Mouse (Mus musculus): ENCODE data around the gene Coa7.

Gene Coa7

DNA sequence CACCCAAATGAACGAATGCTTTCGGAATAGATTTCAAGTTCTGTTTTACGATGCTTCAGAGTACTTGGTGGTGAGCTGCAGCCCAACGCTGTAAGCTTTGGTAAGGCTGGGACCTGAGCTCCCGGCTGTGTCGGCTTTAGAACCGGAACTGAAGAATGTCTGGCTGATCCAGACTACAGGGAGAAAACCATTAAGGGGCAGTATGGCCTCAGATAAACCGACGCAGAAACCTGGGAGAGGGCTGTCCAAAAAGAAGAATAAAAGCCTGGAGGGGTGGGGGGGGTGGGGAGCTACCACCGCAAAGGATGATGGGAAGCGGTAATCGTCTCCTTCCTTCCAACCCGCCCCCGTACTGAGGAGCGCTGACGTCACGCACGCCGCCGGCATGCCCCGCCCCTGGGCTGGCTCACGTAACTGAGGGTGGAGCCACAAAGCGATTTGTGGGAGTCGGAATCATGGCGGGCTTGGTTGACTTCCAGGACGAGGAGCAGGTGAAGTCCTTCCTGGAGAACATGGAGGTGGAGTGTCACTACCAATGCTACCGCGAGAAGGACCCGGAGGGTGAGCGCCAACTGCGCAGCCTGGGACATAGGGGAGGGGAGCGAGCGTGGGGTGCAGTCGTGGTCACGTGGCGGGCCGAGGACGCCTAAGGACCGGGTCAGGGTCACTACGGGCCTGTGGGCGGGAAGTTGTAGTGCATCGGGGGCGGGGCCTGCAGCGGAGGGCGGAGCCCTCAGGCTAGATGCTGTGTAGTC lies at the start of gene Coa7:
Gene Coa7, plus strand, starts transcription at position 411 of the 755 bp plus-strand sequence.
- DNase-seq = peak; percentile 99

- DNase-seq = no peak
Observed at GRCm38 (mm10) chr4:108300266-108300665, 27.7 kb upstream of the Coa7 start.

DNA sequence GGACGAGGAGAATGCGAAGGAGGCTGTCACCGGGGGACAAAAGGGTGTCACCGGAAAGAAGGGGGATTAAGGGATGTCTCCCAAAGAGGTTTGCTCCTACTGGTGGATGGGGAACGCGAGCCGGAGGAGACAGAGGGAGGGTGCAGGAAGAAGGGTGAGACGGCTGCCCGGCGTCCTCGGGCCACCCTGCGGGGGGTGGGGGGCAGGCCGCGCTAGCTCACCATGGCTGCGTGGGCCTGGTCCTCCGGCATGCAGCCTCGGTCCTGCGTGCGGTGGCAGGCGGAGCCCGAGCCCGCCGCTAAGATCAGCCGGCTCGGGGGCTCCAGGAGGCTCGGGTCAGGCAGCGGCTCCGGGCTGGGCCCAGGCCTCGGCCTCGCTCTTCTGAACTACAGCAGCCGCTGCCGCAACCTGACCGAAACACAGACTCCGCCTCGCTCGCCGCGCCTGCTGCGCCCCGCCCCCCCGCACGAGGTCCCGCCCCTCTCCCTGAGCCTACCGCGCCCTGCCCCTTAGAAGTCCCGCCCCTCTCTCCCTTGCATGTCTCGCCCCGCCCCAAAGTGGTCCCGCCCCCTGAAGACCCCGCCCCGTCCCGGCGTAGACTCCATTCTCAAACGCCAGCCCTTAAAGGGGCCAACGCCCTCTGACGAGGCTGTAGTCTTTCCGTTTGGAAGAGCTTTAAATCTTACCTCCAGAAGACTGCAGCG lies 27.1 kb upstream of the Coa7 start, which contains the start of gene Zyg11b:
Gene Zyg11b, minus strand, starts transcription at position 427 of the 704 bp plus-strand sequence.
- DNase-seq = peak; percentile 97 to 98

GRCm38 (mm10) chr4:108302296-108302890 lies 25.5 kb upstream of the Coa7 start:
- DNase-seq = no peak

DNA sequence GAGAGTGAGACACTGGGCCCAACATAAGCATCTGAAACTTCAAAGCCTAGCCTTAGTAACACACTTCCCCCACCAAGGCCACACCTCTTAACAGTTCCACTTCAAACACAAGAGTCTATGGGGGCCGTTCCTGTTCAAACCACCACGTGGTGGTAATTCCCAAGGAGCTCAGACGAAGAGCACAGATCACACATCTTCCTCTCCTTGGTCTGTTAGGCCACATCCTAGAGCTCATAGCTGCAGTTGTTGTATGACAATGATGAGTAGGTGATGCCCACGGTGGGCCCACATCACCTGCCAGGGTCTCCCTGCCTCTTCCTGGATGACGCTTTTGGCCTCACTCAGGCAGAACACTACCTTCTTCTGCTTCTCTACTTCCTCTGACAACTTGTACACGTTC lies 17.2 kb upstream of the Coa7 start:
- DNase-seq = no peak

DNA sequence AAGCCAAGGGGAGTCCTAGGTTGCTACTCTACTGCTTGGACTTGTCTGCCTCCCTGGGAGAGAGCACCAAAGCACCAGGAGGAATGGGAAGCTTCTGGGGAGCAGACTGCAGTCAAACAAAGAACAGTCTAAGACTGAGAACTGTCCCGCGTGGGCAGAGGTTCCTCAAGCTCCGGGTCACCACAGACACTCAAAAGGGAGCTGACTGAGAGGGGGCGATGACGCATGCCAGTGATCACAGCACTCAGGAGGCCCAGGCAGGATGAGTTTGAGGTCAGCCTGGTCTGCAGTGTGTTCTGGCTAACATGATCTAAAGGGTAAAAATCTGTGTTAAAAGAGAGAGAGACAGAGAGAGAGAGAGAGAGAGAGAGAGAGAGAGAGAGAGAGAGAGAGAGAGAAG lies 13.9 kb upstream of the Coa7 start:
- DNase-seq = no peak

DNA sequence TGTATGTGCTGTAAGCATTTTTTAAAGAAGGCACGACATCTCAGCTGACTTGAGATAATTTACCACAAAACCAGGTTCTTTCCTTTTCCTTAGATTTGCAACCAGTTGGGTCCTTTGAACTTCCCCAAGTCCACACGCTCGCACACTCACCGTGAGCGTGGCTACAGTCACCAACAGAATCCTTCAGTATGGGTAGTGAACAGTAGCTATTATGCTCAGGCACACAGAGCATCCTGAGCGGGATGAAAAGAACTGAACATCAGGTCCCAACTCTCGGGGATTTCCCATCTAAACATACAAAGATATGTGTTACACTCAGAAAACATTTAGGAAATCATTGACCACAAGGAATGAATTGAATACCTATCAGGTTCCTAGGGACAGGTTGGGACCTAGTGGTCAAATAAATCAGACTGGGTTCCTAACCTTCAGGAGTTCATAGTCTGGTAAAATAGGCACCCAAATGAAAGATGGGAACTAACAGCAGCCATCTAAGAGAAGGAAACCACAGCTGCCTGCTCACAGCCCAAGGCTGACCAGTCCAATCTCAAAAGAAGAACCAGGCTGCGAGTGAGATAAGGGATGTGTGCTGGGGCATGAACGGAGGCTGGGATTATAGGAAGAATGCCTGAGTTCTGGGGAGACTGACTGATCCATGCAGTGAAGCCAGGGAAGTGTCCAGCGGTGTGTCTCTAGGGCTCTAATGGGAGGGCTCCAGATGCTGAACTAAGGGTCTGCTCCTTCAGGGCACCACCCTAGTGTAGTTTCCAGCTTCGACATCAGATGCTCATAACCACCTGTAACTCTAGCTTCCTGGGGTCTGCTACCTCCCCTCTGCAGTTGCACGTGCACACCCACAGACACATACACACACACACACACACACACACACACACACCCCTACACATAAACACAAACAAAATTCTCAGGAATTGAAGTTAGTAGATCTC lies 10.0 kb upstream of the Coa7 start:
- no peak for DNase-seq

GRCm38 (mm10) chr4:108318649-108319615 lies 9.0 kb upstream of the Coa7 start:
- DNase-seq = no peak

- DNase-seq = no peak
Observed at GRCm38 (mm10) chr4:108319747-108320146, 8.2 kb upstream of the Coa7 start.

- DNase-seq = peak in 1 of 2 experiments; percentile 11
Observed at GRCm38 (mm10) chr4:108320627-108321380, 7.1 kb upstream of the Coa7 start.

DNA sequence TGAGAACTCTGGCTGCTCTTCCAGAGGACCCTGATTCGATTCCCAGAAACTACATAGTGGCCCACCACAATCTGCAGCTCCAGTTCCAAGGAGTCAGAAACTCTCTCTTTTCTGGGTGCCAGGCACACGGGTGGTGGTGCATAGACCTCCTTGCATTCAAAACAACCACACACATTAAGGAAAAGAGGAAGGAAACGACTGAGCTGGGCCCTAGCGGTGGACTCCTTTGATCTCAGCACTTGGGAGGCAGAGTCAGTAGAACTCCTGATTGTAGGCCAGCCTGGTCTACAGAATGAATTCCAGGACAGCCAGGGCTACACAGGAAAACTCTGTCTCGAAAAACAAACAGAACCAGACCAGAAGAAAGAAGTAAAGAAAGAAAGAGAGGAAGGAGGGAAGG lies 4.4 kb upstream of the Coa7 start:
- no peak for DNase-seq

DNA sequence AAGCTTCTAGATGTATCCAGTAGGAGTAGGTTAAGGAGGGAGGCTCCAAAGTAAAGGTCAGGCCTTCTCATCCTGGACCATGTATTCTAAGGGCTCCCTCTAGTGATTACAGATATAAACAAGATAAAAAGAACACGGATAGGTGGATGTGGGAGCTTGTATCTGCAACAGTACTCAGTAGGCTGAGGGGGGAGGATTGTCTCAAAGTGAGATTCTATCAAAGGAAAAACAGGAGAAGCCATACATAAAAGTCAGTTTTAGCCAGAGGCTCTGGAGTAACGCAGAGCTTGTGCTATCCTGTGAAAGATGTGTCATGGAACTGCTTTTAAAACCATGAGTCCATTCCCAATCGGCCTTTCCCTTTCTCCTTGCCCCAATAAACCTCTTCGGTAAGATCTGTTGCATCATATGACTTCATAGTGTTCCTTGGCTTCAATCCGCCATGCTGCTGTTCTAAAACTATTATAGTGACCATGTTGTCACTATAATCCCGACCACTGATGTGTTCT lies 815 bp upstream of the Coa7 start:
- peak; percentile 37 to 73 for DNase-seq

DNA sequence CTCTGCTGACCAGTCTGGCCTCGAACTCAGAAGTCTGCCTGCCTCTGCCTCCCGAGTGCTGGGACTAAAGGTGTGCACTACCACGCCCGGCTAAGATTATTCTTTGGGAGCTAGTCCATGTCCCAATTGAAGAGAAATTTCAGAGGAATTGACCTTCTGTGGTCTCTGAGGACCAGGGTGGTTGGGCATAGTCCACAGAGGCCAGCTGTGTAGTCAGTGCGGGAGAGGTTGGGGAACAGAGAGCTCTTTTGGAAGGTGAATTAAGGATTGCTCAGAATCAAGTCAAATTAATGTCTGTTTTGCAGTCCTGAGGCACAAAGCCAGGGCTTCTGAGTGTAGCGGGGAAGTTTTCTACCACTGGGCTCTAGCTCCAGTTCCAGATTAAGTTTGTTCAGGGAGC lies 1.9 kb downstream of the Coa7 start:
- no peak for DNase-seq

DNA sequence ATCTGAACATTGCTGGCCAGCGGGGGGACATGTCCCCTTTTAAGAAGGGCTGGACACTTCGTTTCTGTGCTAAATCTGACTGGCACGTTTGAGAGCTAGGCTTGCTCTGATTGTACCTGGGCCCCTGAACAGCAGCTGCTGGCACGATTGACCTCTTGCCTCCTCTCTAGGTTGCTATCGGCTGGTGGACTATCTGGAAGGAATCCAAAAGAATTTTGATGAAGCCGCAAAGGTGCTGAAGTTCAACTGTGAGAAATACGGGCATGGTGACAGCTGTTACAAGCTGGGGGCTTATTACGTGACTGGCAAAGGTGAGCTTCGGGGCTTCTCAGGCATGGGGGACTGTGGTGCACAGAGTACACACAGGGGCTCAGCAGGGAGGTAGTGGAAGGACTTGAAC lies 4.1 kb downstream of the Coa7 start:
- no peak for DNase-seq

GRCm38 (mm10) chr4:108335413-108335812 lies 7.5 kb downstream of the Coa7 start:
- DNase-seq = no peak

DNA sequence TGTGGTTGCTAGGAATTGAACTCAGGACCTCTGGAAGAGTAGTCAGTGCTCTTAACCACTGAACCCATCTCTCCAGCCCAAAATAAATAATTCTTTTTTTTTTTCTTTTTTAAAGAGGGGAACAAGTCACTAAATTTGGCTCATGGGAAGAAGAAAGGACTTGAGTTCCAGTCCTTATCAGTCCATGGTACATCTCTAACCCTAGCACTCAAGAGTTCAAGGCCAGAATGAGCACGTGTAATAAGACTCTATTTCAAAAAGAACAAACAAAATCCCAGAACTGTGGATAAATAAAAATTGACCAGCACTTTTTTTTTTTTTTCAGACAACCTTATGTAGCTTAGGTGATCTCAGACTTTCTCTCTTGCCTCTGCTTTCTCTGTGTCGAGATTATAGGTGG lies 8.8 kb downstream of the Coa7 start:
- no peak for DNase-seq

- DNase-seq = no peak
Observed at GRCm38 (mm10) chr4:108337817-108338216, 9.9 kb downstream of the Coa7 start.

DNA sequence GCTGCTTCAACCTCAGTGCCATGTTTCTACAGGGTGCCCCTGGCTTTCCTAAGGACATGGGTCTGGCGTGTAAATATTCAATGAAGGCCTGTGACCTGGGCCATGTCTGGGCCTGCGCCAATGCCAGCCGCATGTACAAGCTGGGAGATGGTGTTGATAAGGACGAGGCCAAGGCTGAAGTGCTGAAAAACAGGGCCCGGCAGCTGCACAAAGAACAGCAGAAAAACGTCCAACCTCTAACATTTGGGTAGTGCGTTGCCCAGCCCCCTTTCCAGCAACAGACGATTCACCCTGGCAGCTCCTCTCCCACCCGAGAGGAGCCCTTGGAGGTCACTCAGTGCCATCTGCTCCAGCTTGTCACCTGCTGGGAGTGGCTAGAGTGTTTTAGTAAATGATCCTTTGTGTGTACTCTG lies 10.4 kb downstream of the Coa7 start:
- DNase-seq = peak; percentile 65 to 69

DNA sequence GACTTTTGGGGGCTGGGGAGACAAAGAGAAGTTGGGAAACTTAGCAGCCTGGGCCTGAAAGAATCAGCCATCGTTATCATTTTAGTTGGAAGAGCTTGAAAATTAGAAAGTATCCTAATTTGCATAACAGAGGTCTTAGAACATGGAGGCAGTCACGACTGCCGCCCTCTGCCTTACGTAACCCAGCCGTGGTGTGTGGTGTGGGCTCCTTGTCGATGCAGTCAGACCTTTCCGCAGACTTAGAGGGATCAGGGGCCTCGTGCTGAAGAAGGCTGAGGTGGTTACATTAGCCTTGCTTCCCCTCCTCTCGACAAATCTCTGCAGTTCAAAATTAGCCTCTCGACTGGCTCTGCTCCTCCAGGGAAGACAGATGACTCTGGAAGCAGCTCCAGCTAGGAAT lies 10.9 kb downstream of the Coa7 start:
- no peak for DNase-seq

GRCm38 (mm10) chr4:108339277-108339690 lies 11.3 kb downstream of the Coa7 start:
- DNase-seq = peak; percentile 87 to 91

Data from cerebellum, postnatal 10 days (tissue).